Mouse (Mus musculus): ENCODE results near the gene Lsamp. TPM values are rescaled to one million over a fixed set of nuclear protein-coding genes. Genes with fewer than 3 reads are reported as not detected.

Gene Lsamp
- polyA plus RNA-seq, 1 experiment from 2014 or later, result 2.1 TPM

DNA sequence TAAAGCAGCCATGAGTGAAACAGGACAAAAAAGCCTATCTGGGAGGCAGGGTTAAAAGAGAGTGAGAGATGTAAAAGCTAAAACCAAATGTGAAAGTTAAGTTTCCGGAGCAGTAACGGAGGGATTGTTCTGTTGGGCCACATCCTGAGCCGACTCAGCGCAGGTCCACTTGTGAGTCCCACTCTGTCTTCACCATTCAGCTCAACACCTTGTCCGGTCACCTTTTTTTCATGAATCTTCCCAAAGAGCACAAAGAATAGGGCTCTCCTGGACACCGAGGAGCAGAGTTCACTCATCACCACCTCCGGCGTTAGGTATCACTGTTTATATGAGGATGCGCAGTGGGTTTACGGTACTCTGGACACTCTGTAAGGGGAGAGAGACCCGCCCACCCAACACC, 2196.3 kb downstream of the Lsamp start:
- H3K4me1 ChIP-seq, result no peaks in the 10 kb centered on the region
- H3K36me3 ChIP-seq, result no peaks in the 10 kb centered on the region
- no peak for DNase-seq (ENCODE audit: low spot score)
- no peak overlapping the region for H3K27ac ChIP-seq
- whole genome bisulfite sequencing, result 94% methylated on average over 11 of the region's 11 CpGs
- H3K27me3 ChIP-seq (ENCODE audit: low read depth, poor library complexity, severe bottlenecking), result no peaks in the 10 kb centered on the region
- H3K9me3 ChIP-seq (replicated peaks), result no peaks in the 10 kb centered on the region
- no peak overlapping the region for H3K4me3 ChIP-seq

DNA sequence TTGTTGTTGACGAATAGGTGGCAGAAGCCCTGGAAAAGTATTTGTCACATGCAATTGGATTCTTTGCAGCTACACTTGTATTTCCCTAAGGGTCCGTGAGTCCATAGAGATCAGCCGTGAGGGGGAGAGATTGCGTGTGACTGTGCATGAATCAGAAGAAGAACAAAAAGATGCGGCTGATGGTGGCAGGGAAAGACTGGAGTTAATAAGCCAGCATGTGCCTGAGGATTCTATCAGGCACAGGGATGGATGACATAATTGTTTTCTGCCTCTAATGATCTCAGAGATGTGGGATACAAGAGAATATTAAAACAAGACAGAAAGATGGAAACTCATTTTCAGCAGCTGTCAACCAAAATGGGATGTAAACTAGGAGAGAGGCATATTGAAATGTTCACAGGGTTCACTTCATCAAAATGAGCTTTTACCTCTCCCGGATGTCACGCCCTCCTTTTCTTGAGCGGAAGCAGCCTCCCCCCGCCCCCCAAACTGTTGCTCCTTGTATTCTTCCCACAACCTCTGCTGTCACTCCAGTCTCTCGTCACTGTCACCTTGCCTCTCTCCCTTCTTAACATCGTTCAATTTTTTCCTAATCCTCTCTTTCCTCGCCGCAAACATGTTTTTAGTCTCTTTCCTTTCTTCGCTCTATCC, 2205.4 kb downstream of the Lsamp start:
- H3K27me3 ChIP-seq (ENCODE audit: low read depth, poor library complexity, severe bottlenecking), result no peaks in the 10 kb centered on the region
- peak overlapping the region; percentile 65 for H3K4me3 ChIP-seq
- peaks cover 13% of the 10 kb centered on the region; the same call in 1 of the 2 replicates for H3K4me1 ChIP-seq
- no peaks in the 10 kb centered on the region for H3K9me3 ChIP-seq (replicated peaks)
- peak overlapping the region; percentile 94 for H3K27ac ChIP-seq
- DNase-seq (ENCODE audit: low spot score), result peak; percentile 43
- 49% methylated on average over 14 of the region's 14 CpGs for WGBS
- H3K36me3 ChIP-seq, result no peaks in the 10 kb centered on the region

DNA sequence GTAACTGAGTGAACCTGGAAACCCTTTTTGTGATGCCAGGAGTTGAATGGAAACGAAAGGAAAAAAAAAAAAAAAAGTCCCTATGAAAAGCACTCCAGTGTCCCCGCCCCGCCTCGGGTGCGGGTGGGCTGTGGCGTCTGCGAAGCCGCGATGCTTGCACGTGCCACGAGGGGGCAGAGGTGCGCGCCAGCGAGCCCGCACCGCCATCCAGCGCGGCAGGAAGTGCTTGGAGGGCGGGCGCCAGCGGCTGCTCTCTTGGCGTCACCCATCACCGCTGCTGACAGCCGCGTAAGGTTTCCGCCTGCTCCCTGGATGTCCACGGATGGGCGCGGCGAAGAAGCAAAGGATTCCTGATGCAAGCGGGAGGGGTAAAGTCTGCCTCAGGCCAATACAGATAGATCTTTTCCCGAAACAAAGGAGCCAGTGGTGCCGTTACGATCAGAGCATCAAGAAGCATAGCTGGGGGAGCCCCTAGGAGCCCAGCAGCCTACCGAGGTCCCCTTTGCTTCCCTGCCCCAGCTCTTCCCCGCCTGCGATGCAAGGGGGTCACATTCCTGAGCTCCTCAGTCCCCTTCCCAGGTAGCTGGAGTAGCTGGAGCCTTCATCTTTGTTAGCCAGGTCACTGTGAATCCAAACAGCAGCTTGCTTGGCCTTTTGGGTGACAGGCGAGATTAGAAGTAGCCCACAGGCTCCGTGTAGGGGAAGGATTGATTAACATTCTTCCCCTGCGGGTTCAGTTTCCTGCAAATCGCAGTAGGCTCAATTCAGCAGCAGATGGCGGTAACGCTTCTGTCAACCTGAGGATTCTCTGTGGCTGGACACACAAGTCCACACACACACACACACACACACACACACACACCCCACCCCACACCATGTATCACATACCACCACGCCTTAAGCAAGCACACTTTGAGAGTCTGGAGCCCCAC, 2206.2 kb downstream of the Lsamp start:
- Histone ChIP-seq H3K27me3 (ENCODE audit: low read depth, poor library complexity, severe bottlenecking) (no peaks in the 10 kb centered on the region), H3K9me3 (replicated peaks) (no peaks in the 10 kb centered on the region), H3K4me3 (peak overlapping the region; percentile 65), H3K4me1 (peaks cover 13% of the 10 kb centered on the region; the same call in 1 of the 2 replicates), H3K27ac (peak overlapping the region; percentile 94), H3K36me3 (no peaks in the 10 kb centered on the region)
- 1% methylated on average over 44 of the region's 44 CpGs for WGBS
- peak; percentile 92 for DNase-seq (ENCODE audit: low spot score)

Small RNAs within 50 kb of the gene (microRNA-seq; reads per million reads assigned to microRNA genes)
- gene Gm27887 (not detected), gene Gm47276 (not detected)
